Mouse (Mus musculus) midbrain, postnatal 0 days (tissue): ENCODE data around the gene Gm36210. TPM values are rescaled to one million over a fixed set of nuclear protein-coding genes. Genes with fewer than 3 reads are reported as not detected.
A peak's percentile ranks its signal among the peaks of the same experiment; 100 is the strongest.
"Not testable (repeated sequence)": the region's sequence is repeated elsewhere in the genome, so short reads cannot be mapped to it uniquely, and the experiment has no call there.

ENCODE experiments used
- ATAC-seq: fragments of 200-750 bp; cut with Nextera tagmentation; 2 replicates; pipeline ENCODE4 v1.8.0; 2017; ENCODE audit warnings: moderate number of reproducible peaks, mild to moderate bottlenecking, moderate TSS enrichment, moderate library complexity; ENCODE audit not compliant: low FRiP score
- DNase-seq: peaks from one replicate; pipeline ENCODE4 v3.0.0-alpha.2; 2015; ENCODE audit warnings: low spot score
- H3K27ac ChIP-seq: fragments of 300-500 bp; sonication (generic); 2 replicates; pipeline ENCODE4 v1.5.1; 2014; ENCODE audit warnings: low read depth, mild to moderate bottlenecking, low read length, mixed read lengths
- H3K27me3 ChIP-seq: fragments of 300-500 bp; sonication (generic); 2 replicates; pipeline ENCODE4 v1.6.1; 2014; ENCODE audit warnings: low read length, control low read depth, mixed read lengths; ENCODE audit not compliant: insufficient read depth
- H3K36me3 ChIP-seq: fragments of 300-500 bp; sonication (generic); 2 replicates; pipeline ENCODE4 v1.6.1; 2014; ENCODE audit warnings: low read length, control low read depth, mixed read lengths; ENCODE audit not compliant: insufficient read depth
- H3K4me1 ChIP-seq: fragments of 300-500 bp; sonication (generic); 2 replicates; pipeline ENCODE4 v1.6.1; 2014; ENCODE audit warnings: mild to moderate bottlenecking, control low read depth, antibody characterized with exemption, low read length, mixed read lengths; ENCODE audit not compliant: insufficient read depth
- H3K4me2 ChIP-seq: fragments of 300-500 bp; sonication (generic); 2 replicates; pipeline ENCODE4 v1.6.1; 2014; ENCODE audit warnings: low read depth, mild to moderate bottlenecking, low read length, mixed read lengths; ENCODE audit not compliant: poor library complexity, severe bottlenecking
- H3K4me3 ChIP-seq: fragments of 300-500 bp; sonication (generic); 2 replicates; pipeline ENCODE4 v1.5.1; 2014; ENCODE audit warnings: low read depth, mild to moderate bottlenecking, low read length, moderate library complexity
- H3K9ac ChIP-seq: fragments of 300-500 bp; sonication (generic); replicated peaks from 2 replicates; pipeline ENCODE4 v1.6.1; 2014; ENCODE audit warnings: mild to moderate bottlenecking, low read length, moderate library complexity, mixed read lengths; ENCODE audit not compliant: poor library complexity, severe bottlenecking
- H3K9me3 ChIP-seq: fragments of 300-500 bp; sonication (generic); 2 replicates; pipeline ENCODE4 v1.6.1; 2016; ENCODE audit warnings: low read length, control low read depth
- CTCF ChIP-seq: IDR thresholded peaks from 2 replicates; pipeline ENCODE4 v1.5.1; 2016; ENCODE audit warnings: antibody characterized with exemption, mild to moderate bottlenecking
- WGBS: fragments of 180-500 bp; shearing (Covaris S2); extraction: QIAGEN DNeasy Blood & Tissue Kit; methylation state at CpG from one replicate; pipeline ENCODE4 v1.1.7; 2014; 5-methylcytosine and 5-hydroxymethylcytosine counted together
- polyA plus RNA-seq: library from polyadenylated mRNA; unstranded; fragments of >200 nt; fragmentation: Nextera tagmentation; extraction: Ambion mirVana; gene quantifications from 2 replicates; pipeline ENCODE4 v1.2.1, GENCODE M21; 2015
- total RNA-seq: library from RNA; depleted of rRNA; stranded (reverse); fragments of >200 nt; gene quantifications from 2 replicates; pipeline ENCODE4 v1.2.3, GENCODE M21; 2014

Gm36210 gene
- total and polyA plus RNA-seq, 2 experiments from 2014 or later: 0.32 TPM; not detected in 1

DNA sequence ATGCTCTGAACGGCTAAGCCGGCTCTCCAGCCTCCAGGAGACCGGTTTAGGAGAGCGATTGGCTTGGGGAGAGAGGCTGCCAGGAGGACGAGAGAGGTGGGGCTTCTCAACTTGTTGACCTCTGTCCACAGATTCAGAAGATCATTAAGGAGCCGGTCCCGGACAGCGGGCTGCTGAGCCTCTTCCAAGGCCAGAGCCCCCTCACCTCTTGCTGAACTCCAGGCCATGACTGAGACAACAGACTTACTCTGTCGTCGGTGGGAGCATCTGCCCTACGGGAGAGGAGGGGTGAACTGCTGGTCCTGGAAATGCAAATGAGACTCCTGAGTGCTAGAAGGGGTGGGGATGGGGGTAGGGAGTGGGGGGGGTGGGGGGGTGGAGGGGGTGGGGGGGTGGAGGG lies 11.1 kb downstream of the Gm36210 start:
- 71% methylated on average over 11 of the region's 11 CpGs for WGBS
- 0 out of 2 replicates have a peak, but pooled peaks cover 2% of the 10 kb centered on the region for H3K36me3 ChIP-seq
- H3K9me3 ChIP-seq: no peaks in the 10 kb centered on the region
- H3K27ac ChIP-seq: no peak overlapping the region
- DNase-seq (no peak), ATAC-seq (no peak)
- no peak overlapping the region for H3K4me3 ChIP-seq
- no peak overlapping the region for H3K9ac ChIP-seq
- no peak overlapping the region for H3K4me2 ChIP-seq
- TF ChIP-seq CTCF: no peak
- no peaks in the 10 kb centered on the region for H3K27me3 ChIP-seq
- H3K4me1 ChIP-seq: peaks cover 3% of the 10 kb centered on the region; the same call in 1 of the 2 replicates

DNA sequence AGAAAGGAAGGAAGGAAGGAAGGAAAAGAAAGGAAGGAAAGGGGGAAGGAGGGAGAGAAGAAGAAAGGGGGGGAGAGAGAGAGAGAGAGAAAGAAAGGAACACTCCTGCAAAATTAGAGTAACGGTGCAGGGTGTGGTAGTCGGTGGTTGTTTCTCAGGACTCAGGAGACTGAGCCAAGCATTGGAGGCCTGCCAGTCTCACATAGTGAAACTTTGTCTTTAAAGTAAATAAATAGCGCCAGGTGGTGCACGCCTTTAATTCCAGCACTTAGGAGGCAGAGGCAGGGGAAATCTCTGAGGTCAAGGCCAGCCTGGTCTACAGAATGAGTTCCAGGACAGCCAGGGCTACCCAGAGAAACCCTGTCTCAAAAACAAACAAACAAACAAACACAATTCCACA lies 19.6 kb downstream of the Gm36210 start:
- 72% methylated on average over 4 of the region's 4 CpGs for WGBS
- TF ChIP-seq CTCF: no peak
- Histone ChIP-seq H3K9me3 (no peaks in the 10 kb centered on the region), H3K4me1 (no peaks in the 10 kb centered on the region), H3K9ac (no peak overlapping the region), H3K27me3 (no peaks in the 10 kb centered on the region), H3K4me2 (no peak overlapping the region), H3K4me3 (no peak overlapping the region), H3K36me3 (no peaks in the 10 kb centered on the region), H3K27ac (no peak overlapping the region)
- no peak for ATAC-seq
- DNase-seq: no peak

DNA sequence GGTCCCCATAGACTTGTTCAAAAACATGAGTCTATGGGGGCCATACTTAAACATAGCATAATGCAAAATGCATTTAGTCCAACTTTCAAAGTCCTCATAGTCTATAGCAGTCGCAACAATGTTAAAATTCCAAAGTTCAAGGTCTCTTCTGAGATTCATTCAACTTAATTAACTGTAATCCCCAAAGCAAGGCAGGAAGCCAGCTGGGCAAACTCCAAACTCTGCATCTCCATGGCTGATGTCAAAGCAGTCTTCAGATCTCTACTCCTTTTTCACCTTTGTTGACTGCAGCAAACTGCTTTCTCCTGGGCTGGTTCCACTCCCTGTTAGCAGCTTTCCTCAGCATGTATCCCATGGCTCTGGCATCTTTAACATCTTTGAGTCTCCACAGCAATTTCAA lies 27.3 kb downstream of the Gm36210 start:
- 77% methylated on average over 1 of the region's 1 CpGs for WGBS
- not testable (repeated sequence) for DNase-seq, H3K9me3 ChIP-seq, H3K4me3 ChIP-seq, H3K27me3 ChIP-seq, ATAC-seq, H3K4me2 ChIP-seq, H3K9ac ChIP-seq, H3K27ac ChIP-seq, H3K36me3 ChIP-seq, H3K4me1 ChIP-seq

DNA sequence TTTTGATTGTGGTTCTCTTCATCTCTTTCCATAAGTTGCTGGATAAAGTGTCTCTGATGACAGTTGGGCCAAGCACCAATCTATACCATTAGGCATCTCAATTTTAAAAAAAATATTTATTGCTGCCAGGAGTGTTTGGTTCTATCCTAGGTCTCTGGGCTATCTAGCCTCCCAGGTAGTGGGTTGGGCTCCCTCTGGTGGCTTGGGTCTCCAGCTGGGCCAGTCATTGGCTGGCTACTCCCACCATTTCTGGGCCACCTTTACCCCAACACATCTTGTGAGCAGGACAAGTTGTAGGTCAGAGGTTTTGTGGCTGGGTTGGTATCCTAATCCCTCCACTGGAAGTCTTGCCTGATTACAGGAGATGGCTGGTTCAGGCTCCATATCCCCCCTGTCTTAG lies 28.1 kb downstream of the Gm36210 start:
- H3K4me3 ChIP-seq: no peak overlapping the region
- H3K9ac ChIP-seq: no peak overlapping the region
- peak; percentile 41; the same call in 1 of the 2 replicates for TF ChIP-seq CTCF
- no peak overlapping the region for H3K27ac ChIP-seq
- no peaks in the 10 kb centered on the region for H3K27me3 ChIP-seq
- H3K4me2 ChIP-seq: no peak overlapping the region
- ATAC-seq (no peak), DNase-seq (no peak)
- no peaks in the 10 kb centered on the region for H3K4me1 ChIP-seq
- no peaks in the 10 kb centered on the region for H3K9me3 ChIP-seq
- no peaks in the 10 kb centered on the region for H3K36me3 ChIP-seq

DNA sequence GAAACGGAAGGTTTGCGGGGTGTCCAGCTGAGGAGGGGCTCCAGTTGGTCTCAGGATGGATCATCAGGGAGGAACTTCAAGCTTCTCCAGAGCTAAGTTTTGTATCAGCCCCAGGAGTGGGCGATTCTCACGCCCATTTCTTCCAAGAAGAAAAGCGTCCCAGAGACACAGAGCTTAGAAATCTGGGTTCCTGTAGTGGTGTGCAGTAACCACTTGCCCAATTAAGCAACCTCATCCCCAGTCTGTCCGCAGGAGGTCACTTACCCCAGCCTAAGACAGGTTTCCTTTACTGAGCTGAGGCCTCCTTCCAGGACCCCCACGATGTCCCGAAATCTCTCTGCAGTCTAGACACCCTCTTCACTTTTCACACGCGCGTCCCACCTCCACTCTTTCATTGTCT lies 29.1 kb downstream of the Gm36210 start:
- Histone ChIP-seq H3K4me1 (no peaks in the 10 kb centered on the region), H3K9ac (peak overlapping the region; percentile 42), H3K27ac (no peak overlapping the region), H3K4me3 (peak overlapping the region; percentile 49), H3K36me3 (no peaks in the 10 kb centered on the region), H3K9me3 (no peaks in the 10 kb centered on the region), H3K27me3 (no peaks in the 10 kb centered on the region), H3K4me2 (peak overlapping the region; percentile 67)
- 7% methylated on average over 11 of the region's 11 CpGs for WGBS
- ATAC-seq (peak; percentile 20; the same call in 1 of the 2 replicates), DNase-seq (no peak)
- TF ChIP-seq CTCF: no peak

DNA sequence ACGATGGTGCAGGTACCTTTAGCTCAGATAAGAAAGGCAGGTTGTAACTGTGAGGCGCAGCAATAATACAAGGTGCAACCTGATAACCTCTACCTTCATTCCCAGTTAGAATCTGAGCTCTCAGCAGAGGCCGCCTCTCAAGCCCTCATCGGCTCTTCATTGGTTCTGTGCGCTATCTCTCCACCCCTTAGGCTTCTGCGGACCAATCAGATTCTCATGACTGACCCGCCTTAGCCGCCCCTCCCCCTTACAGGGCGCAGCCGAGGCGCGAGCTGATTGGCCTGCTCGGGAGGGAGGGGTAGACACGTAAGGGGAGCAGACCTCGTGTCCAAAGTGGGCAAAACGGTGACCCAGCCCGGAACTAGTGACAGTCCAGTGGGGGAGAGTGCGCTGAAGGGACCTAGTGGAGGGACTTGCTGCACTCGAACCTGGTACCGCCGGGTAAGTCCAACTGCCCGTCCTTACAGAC lies 29.5 kb downstream of the Gm36210 start, which contains the start of gene Isoc2a:
TSS of gene Isoc2a (plus strand) at position 401 of the 469 bp plus-strand sequence.
- DNase-seq (peak; percentile 95), ATAC-seq (peak; percentile 99)
- TF ChIP-seq CTCF: no peak
- H3K4me2 ChIP-seq: peak within 1 kb of the TSS; percentile 67
- no peaks in the 10 kb centered on the region for H3K36me3 ChIP-seq
- WGBS: 1% methylated on average over 22 of the region's 22 CpGs
- peak within 1 kb of the TSS; percentile 55 for H3K27ac ChIP-seq
- no peaks in the 10 kb centered on the region for H3K4me1 ChIP-seq
- H3K4me3 ChIP-seq: peak within 1 kb of the TSS; percentile 49
- no peaks in the 10 kb centered on the region for H3K9me3 ChIP-seq
- H3K27me3 ChIP-seq: no peaks in the 10 kb centered on the region
- H3K9ac ChIP-seq: peak within 1 kb of the TSS; percentile 52
